Mouse (Mus musculus) stomach, postnatal 0 days (tissue): ENCODE results near the gene Klf16.

Experiments used
- CTCF ChIP-seq: IDR thresholded peaks from 2 replicates; pipeline ENCODE4 v1.5.1; 2016; ENCODE audit warnings: antibody characterized with exemption, low read depth, mild to moderate bottlenecking, moderate library complexity
- EP300 ChIP-seq: optimal IDR thresholded peaks from 2 replicates; pipeline ENCODE3; 2016; ENCODE audit warnings: antibody characterized with exemption

GRCm38 (mm10) chr10:80535071-80535470, 42.0 kb downstream of the Klf16 start:
- TF ChIP-seq EP300 = no peak
- TF ChIP-seq CTCF = no peak
